Mouse (Mus musculus) lung, embryonic 14.5 days (tissue): Measurements from ENCODE around the gene Cerkl. TPM values are rescaled to one million over a fixed set of nuclear protein-coding genes. Genes with fewer than 3 reads are reported as not detected.

ENCODE experiments used
- ATAC-seq: fragments of 200-750 bp; cut with Nextera tagmentation; 2 replicates; pipeline ENCODE4 v1.8.0; 2017; ENCODE audit warnings: mild to moderate bottlenecking, moderate TSS enrichment, moderate library complexity; ENCODE audit not compliant: insufficient read depth
- DNase-seq: peaks from one replicate; pipeline ENCODE4 v3.0.0-alpha.2; 2015
- H3K27ac ChIP-seq: fragments of 300-500 bp; sonication (generic); 2 replicates; pipeline ENCODE4 v1.5.1; 2014; ENCODE audit warnings: low read depth, mild to moderate bottlenecking, moderate library complexity
- H3K27me3 ChIP-seq: fragments of 300-500 bp; sonication (generic); 2 replicates; pipeline ENCODE4 v1.6.1; 2014; ENCODE audit warnings: low read length, control low read depth; ENCODE audit not compliant: insufficient read depth
- H3K36me3 ChIP-seq: fragments of 300-500 bp; sonication (generic); 2 replicates; pipeline ENCODE4 v1.6.1; 2014; ENCODE audit warnings: control low read depth; ENCODE audit not compliant: insufficient read depth
- H3K4me1 ChIP-seq: fragments of 300-500 bp; sonication (generic); 2 replicates; pipeline ENCODE4 v1.6.1; 2014; ENCODE audit warnings: antibody characterized with exemption, control low read depth; ENCODE audit not compliant: insufficient read depth
- H3K4me2 ChIP-seq: fragments of 300-500 bp; sonication (generic); 2 replicates; pipeline ENCODE4 v1.6.1; 2014; ENCODE audit warnings: mild to moderate bottlenecking
- H3K4me3 ChIP-seq: fragments of 300-500 bp; sonication (generic); 2 replicates; pipeline ENCODE4 v1.5.1; 2014; ENCODE audit warnings: low read depth, low read length
- H3K9ac ChIP-seq: fragments of 300-500 bp; sonication (generic); 2 replicates; pipeline ENCODE4 v1.6.1; 2014
- H3K9me3 ChIP-seq: fragments of 300-500 bp; sonication (generic); 2 replicates; pipeline ENCODE4 v1.6.1; 2016; ENCODE audit warnings: low read depth, low read length, control low read depth
- CTCF ChIP-seq: IDR thresholded peaks from 2 replicates; pipeline ENCODE4 v1.5.1; 2016; ENCODE audit warnings: antibody characterized with exemption, low read depth
- WGBS: fragments of 180-500 bp; shearing (Covaris S2); extraction: QIAGEN DNeasy Blood & Tissue Kit; methylation state at CpG from one replicate; pipeline ENCODE4 v1.1.7; 2014; 5-methylcytosine and 5-hydroxymethylcytosine counted together
- polyA plus RNA-seq: library from polyadenylated mRNA; unstranded; fragments of >200 nt; fragmentation: Nextera tagmentation; extraction: Ambion mirVana; gene quantifications from 2 replicates; pipeline ENCODE4 v1.2.1, GENCODE M21; 2014

The Cerkl gene
- polyA plus RNA-seq, 1 experiment from 2014 or later, result 0.12 TPM

GRCm38 (mm10) chr2:79453901-79454781 lies 2.4 kb downstream of the Cerkl start:
- 4% methylated on average over 55 of the region's 55 CpGs for WGBS
- peak; percentile 95 for DNase-seq
- no peak for TF ChIP-seq CTCF
- peak; percentile 97 for ATAC-seq
- H3K9me3 ChIP-seq, result no peaks in the 10 kb centered on the region
- H3K27ac ChIP-seq, result no peak overlapping the region
- H3K4me1 ChIP-seq, result no peaks in the 10 kb centered on the region
- H3K9ac ChIP-seq, result no peak overlapping the region
- peaks cover 59% of the 10 kb centered on the region for H3K27me3 ChIP-seq
- no peaks in the 10 kb centered on the region for H3K36me3 ChIP-seq
- peak overlapping the region; percentile 79 for H3K4me2 ChIP-seq
- peak overlapping the region; percentile 36 for H3K4me3 ChIP-seq

DNA sequence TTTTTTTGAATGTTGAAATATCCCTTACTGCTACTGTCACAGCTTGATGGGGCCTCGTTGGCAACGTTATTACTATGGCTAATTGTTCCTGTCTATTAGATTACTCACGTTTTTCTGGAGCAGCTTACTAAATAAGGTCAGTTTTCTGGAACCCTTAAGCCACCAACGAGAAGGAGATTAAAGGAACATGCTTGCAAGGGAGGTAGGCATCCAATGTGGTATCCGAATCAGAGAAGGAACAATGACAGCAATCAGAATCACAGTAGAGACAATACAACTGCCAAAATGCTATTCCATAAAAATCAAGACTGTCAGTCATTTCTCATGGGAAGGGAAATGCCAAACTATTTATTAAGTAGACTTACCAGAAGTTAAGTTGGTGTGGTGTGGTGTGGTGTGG lies 5.1 kb downstream of the Cerkl start:
- ATAC-seq (no peak), DNase-seq (no peak)
- Histone ChIP-seq H3K27ac (no peak overlapping the region), H3K9ac (no peak overlapping the region), H3K27me3 (peaks cover 32% of the 10 kb centered on the region), H3K4me1 (no peaks in the 10 kb centered on the region), H3K36me3 (no peaks in the 10 kb centered on the region), H3K4me2 (no peak overlapping the region), H3K4me3 (no peak overlapping the region), H3K9me3 (no peaks in the 10 kb centered on the region)
- TF ChIP-seq CTCF, result no peak
- 47% methylated on average over 5 of the region's 5 CpGs for WGBS

DNA sequence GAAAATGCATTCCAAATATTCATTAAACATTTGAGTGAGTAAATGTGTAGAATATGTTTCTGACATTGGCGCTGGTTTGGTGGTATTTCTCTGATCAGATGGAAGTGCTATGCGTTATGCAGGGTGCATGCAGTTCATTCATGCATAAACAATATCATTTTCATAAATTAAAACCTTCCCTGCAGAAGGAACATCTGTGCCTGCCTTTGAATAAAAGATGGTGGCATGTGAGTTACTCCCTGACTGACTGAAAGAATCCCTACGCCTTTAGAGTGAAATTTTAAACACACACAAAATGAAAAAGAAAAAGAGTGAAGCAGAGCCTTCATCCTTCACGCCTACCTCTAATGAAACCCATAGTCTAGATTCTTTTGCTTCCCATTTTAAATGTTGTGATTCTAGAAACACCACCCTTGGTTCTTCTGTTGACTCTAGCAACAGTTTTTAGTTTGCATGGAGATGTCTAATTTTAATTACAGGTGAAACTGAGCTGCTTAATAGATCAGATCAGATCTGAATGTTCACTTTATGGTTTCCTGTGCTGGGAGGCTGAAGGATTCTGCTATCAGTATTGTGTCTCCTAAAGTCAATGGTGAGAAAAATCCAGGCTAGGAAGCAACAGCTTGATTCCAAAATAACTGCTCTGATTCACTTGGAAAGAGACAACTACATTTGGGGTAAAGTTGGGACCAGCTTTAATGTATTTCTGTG lies 5.7 kb downstream of the Cerkl start:
- Histone ChIP-seq H3K27me3 (peaks cover 26% of the 10 kb centered on the region), H3K36me3 (no peaks in the 10 kb centered on the region), H3K4me1 (no peaks in the 10 kb centered on the region), H3K9me3 (no peaks in the 10 kb centered on the region), H3K4me2 (no peak overlapping the region), H3K9ac (no peak overlapping the region), H3K27ac (no peak overlapping the region), H3K4me3 (no peak overlapping the region)
- TF ChIP-seq CTCF, result no peak
- no peak for DNase-seq
- 63% methylated on average over 4 of the region's 4 CpGs for WGBS
- no peak for ATAC-seq

DNA sequence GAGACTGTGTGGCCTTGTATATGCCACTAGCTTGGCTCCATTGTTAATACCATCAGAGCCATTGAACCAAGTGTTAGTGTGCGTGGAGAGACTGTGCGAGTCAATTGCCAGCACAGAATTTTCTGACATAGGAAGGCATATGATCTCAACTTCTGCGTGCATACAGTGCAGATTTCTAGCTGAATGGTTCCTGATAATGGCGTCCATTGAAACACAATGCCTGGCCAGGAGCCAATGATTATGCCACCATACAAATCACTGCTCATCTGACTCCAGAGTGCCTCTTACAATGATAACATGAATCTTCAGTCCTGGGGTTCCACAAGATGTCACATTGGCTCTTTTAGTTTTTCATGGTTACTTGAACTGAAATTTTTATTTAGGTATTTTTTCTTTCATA lies 7.2 kb downstream of the Cerkl start:
- Histone ChIP-seq H3K4me1 (no peaks in the 10 kb centered on the region), H3K27ac (no peak overlapping the region), H3K4me3 (no peak overlapping the region), H3K4me2 (no peak overlapping the region), H3K9ac (no peak overlapping the region), H3K27me3 (peaks cover 12% of the 10 kb centered on the region), H3K9me3 (no peaks in the 10 kb centered on the region), H3K36me3 (no peaks in the 10 kb centered on the region)
- DNase-seq (no peak), ATAC-seq (no peak)
- TF ChIP-seq CTCF, result no peak
- WGBS, result 74% methylated on average over 4 of the region's 4 CpGs

GRCm38 (mm10) chr2:79447198-79447597 lies 9.4 kb downstream of the Cerkl start:
- no peaks in the 10 kb centered on the region for H3K36me3 ChIP-seq
- no peak overlapping the region for H3K4me2 ChIP-seq
- H3K27me3 ChIP-seq, result 0 out of 2 replicates have a peak, but pooled peaks cover 3% of the 10 kb centered on the region
- TF ChIP-seq CTCF, result no peak
- H3K4me3 ChIP-seq, result no peak overlapping the region
- no peaks in the 10 kb centered on the region for H3K4me1 ChIP-seq
- no peak for ATAC-seq
- 56% methylated on average over 1 of the region's 1 CpGs for WGBS
- H3K27ac ChIP-seq, result no peak overlapping the region
- no peak overlapping the region for H3K9ac ChIP-seq
- H3K9me3 ChIP-seq, result no peaks in the 10 kb centered on the region
- DNase-seq, result no peak

GRCm38 (mm10) chr2:79443861-79444620 lies 12.5 kb downstream of the Cerkl start:
- Histone ChIP-seq H3K27ac (no peak overlapping the region), H3K36me3 (no peaks in the 10 kb centered on the region), H3K4me2 (no peak overlapping the region), H3K4me1 (no peaks in the 10 kb centered on the region), H3K9me3 (no peaks in the 10 kb centered on the region), H3K4me3 (no peak overlapping the region), H3K27me3 (no peaks in the 10 kb centered on the region), H3K9ac (no peak overlapping the region)
- WGBS, result 84% methylated on average over 3 of the region's 3 CpGs
- DNase-seq, result no peak
- TF ChIP-seq CTCF, result no peak
- ATAC-seq, result no peak
